Mouse (Mus musculus) myocyte (in vitro differentiated cells): Measurements from ENCODE around the gene Itgam.

Experiments
- MAX ChIP-seq: IDR thresholded peaks from one replicate; pipeline ENCODE4 v1.6.1; 2011; ENCODE audit warnings: low read depth, mild to moderate bottlenecking, control low read depth
- MYOG ChIP-seq, 3 experiments: IDR thresholded peaks; one replicate each; pipeline ENCODE4 v1.6.1; 2011; ENCODE audit warnings: control low read depth in 2 of 3, low read depth in 2 of 3, mild to moderate bottlenecking in 2 of 3; ENCODE audit not compliant: insufficient read length in 2 of 3, control insufficient read depth in 1 of 3, insufficient read depth in 1 of 3
- POLR2A ChIP-seq: IDR thresholded peaks from one replicate; pipeline ENCODE4 v1.6.1; 2011; ENCODE audit warnings: low read depth, mild to moderate bottlenecking, control low read depth, moderate library complexity; ENCODE audit not compliant: insufficient read length
- REST ChIP-seq: IDR thresholded peaks from one replicate; pipeline ENCODE4 v1.6.1; 2011; ENCODE audit warnings: mild to moderate bottlenecking, control low read depth, moderate library complexity; ENCODE audit not compliant: insufficient read depth, insufficient read length
- USF1 ChIP-seq: IDR thresholded peaks from one replicate; pipeline ENCODE4 v1.6.1; 2011; ENCODE audit warnings: low read depth, mild to moderate bottlenecking, control low read depth, moderate library complexity

DNA sequence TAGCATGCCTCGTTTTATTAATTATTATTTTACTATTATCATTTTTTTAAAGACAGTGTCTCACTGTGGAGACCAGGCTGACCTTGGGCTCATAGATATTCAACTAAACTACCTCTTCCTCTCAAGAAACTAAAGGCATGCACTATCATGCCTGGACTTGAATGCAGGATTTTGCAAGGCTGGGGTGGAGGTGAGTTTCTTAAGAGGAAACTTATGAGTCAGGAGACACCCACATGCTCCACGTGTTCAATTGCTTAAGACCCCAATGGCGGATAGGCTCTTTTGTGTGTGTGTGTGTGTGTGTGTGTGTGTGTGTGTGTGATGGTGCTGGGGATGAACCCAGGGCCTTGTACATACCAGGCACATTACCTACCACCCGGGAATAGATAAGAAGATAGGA is 37.1 kb upstream of the Itgam start:
- TF ChIP-seq POLR2A, result no peak
- no peak for TF ChIP-seq MAX
- TF ChIP-seq USF1, result no peak
- no peak for TF ChIP-seq REST
- no peak for TF ChIP-seq MYOG (IDR thresholded peaks at IDR 0.05; ENCODE audit: control insufficient read depth in 1 of 3, insufficient read depth in 1 of 3, insufficient read length in 2 of 3, low read depth in 2 of 3)
